Mouse (Mus musculus): ENCODE measurements at regions not wholly inside any gene's neighbourhood (a gene's known extent, or its start where the extent isn't known, plus 50 kb on each side); places are given as distances from the start of the nearest gene placed in this dataset.
A peak's percentile ranks its signal among the peaks of the same experiment; 100 is the strongest.
"Not testable (repeated sequence)": the region's sequence is repeated elsewhere in the genome, so short reads cannot be mapped to it uniquely, and the experiment has no call there.

GRCm38 (mm10) chr15:59734376-59734775 lies 282.0 kb downstream of the 4933412E24Rik start:
- DNase-seq (ENCODE audit: low read depth, low spot score): no peak

- no peak for DNase-seq (ENCODE audit: low read depth, low spot score)
Measured at GRCm38 (mm10) chr15:59733932-59734331, 282.5 kb downstream of the 4933412E24Rik start.

GRCm38 (mm10) chr15:59733031-59733810 lies 283.2 kb downstream of the 4933412E24Rik start:
- DNase-seq (ENCODE audit: low read depth, low spot score): no peak

- no peak for DNase-seq (ENCODE audit: low read depth, low spot score)
Measured at GRCm38 (mm10) chr15:59731129-59731528, 285.3 kb downstream of the 4933412E24Rik start.

GRCm38 (mm10) chr15:59728817-59729560 lies 287.4 kb downstream of the 4933412E24Rik start:
- no peak for DNase-seq (ENCODE audit: low read depth, low spot score)

- no peak for DNase-seq (ENCODE audit: low read depth, low spot score)
Measured at GRCm38 (mm10) chr15:59728131-59728601, 288.2 kb downstream of the 4933412E24Rik start.

- no peak for DNase-seq (ENCODE audit: low read depth, low spot score)
Measured at GRCm38 (mm10) chr15:59725881-59726280, 290.5 kb downstream of the 4933412E24Rik start.

- no peak for DNase-seq (ENCODE audit: low read depth, low spot score)
Measured at GRCm38 (mm10) chr15:59722661-59723413, 293.6 kb downstream of the 4933412E24Rik start.

GRCm38 (mm10) chr15:59721420-59721819 lies 295.0 kb downstream of the 4933412E24Rik start:
- no peak for DNase-seq (ENCODE audit: low read depth, low spot score)

- no peak for DNase-seq (ENCODE audit: low read depth, low spot score)
Measured at GRCm38 (mm10) chr15:59721018-59721417, 295.4 kb downstream of the 4933412E24Rik start.

- no peak for DNase-seq (ENCODE audit: low read depth, low spot score)
Measured at GRCm38 (mm10) chr15:59720149-59720548, 296.3 kb downstream of the 4933412E24Rik start.

GRCm38 (mm10) chr15:59719383-59720128 lies 296.9 kb downstream of the 4933412E24Rik start:
- DNase-seq (ENCODE audit: low read depth, low spot score): not testable (repeated sequence)

- no peak for DNase-seq (ENCODE audit: low read depth, low spot score)
Measured at GRCm38 (mm10) chr15:59716872-59717271, 299.5 kb downstream of the 4933412E24Rik start.

- DNase-seq (ENCODE audit: low read depth, low spot score): no peak
Measured at GRCm38 (mm10) chr15:59715951-59716350, 300.5 kb downstream of the 4933412E24Rik start.

- peak; percentile 4 for DNase-seq (ENCODE audit: low read depth, low spot score)
Measured at GRCm38 (mm10) chr15:59713965-59714739, 302.3 kb downstream of the 4933412E24Rik start.

- no peak for DNase-seq (ENCODE audit: low read depth, low spot score)
Measured at GRCm38 (mm10) chr15:59712077-59712752, 304.2 kb downstream of the 4933412E24Rik start.

GRCm38 (mm10) chr15:59709925-59710324 lies 306.5 kb downstream of the 4933412E24Rik start:
- DNase-seq (ENCODE audit: low read depth, low spot score): no peak

GRCm38 (mm10) chr15:59708402-59708801 lies 308.0 kb downstream of the 4933412E24Rik start:
- no peak for DNase-seq (ENCODE audit: low read depth, low spot score)

GRCm38 (mm10) chr15:59707081-59707480 lies 309.3 kb downstream of the 4933412E24Rik start:
- no peak for DNase-seq (ENCODE audit: low read depth, low spot score)

All from forelimb bud, embryonic 11.5 days (tissue).